Mouse (Mus musculus): ENCODE measurements around the gene Kcmf1. TPM values are rescaled to one million over a fixed set of nuclear protein-coding genes. Genes with fewer than 3 reads are reported as not detected.

Gene Kcmf1
- polyA plus RNA-seq, 1 experiment: 56.7 TPM

GRCm38 (mm10) chr6:72795444-72795843, 104.3 kb downstream of the Kcmf1 start:
- H3K27me3 ChIP-seq (ENCODE audit: control insufficient read depth, insufficient read depth, insufficient read length): no peaks in the 10 kb centered on the region
- H3K79me3 ChIP-seq (ENCODE audit: low read depth): no peaks in the 10 kb centered on the region
- TF ChIP-seq FOSL1 (IDR thresholded peaks at IDR 0.05; ENCODE audit: insufficient read depth, low read length, poor library complexity, severe bottlenecking): no peak
- no peak for TF ChIP-seq MYOG (IDR thresholded peaks at IDR 0.05; ENCODE audit: control insufficient read depth, extremely low read depth, insufficient read length)
- no peak for TF ChIP-seq USF1 (IDR thresholded peaks at IDR 0.05; ENCODE audit: low read depth)
- no peak for TF ChIP-seq MYOD1 (IDR thresholded peaks at IDR 0.05; ENCODE audit: control insufficient read depth, insufficient read length, low read depth)
- TF ChIP-seq CTCF (IDR thresholded peaks at IDR 0.05; ENCODE audit: control insufficient read depth, insufficient read depth, insufficient read length): no peak
- no peak for TF ChIP-seq CEBPB (IDR thresholded peaks at IDR 0.05; ENCODE audit: low read depth)
- TF ChIP-seq MAX (IDR thresholded peaks at IDR 0.05): no peak
- no peaks in the 10 kb centered on the region for H3K36me3 ChIP-seq (ENCODE audit: control insufficient read depth, insufficient read depth)
- H3K79me2 ChIP-seq (ENCODE audit: control insufficient read depth, insufficient read depth): no peaks in the 10 kb centered on the region
- H3K4me3 ChIP-seq (ENCODE audit: insufficient read depth, poor library complexity, severe bottlenecking): no peak overlapping the region
- no peak overlapping the region for H3ac ChIP-seq (ENCODE audit: control insufficient read depth, insufficient read length, low read depth)

DNA sequence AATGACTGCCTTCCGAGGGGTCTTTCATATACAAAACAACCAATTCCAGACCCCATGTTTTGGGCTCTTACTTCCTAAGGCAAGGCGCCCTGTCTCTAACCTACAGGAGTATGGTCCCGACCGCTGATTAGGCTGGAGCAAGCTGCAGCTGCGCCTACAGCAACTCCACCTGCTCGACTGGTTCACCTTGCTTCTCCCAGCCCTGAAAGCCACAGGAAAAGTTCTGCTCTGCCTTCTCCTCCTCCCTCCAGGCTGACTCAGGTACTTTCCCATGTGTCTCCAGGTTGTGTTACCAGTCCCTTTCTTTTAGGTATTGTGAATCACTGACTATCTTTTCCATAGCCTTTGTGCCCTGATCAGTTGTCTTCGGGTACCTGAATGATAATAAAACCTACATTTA, 104.9 kb downstream of the Kcmf1 start:
- H3K4me3 ChIP-seq (ENCODE audit: insufficient read depth, poor library complexity, severe bottlenecking): no peak overlapping the region
- H3K79me2 ChIP-seq (ENCODE audit: control insufficient read depth, insufficient read depth): no peaks in the 10 kb centered on the region
- H3K36me3 ChIP-seq (ENCODE audit: control insufficient read depth, insufficient read depth): no peaks in the 10 kb centered on the region
- no peak overlapping the region for H3ac ChIP-seq (ENCODE audit: control insufficient read depth, insufficient read length, low read depth)
- H3K27me3 ChIP-seq (ENCODE audit: control insufficient read depth, insufficient read depth, insufficient read length): no peaks in the 10 kb centered on the region
- no peaks in the 10 kb centered on the region for H3K79me3 ChIP-seq (ENCODE audit: low read depth)
- TF ChIP-seq CEBPB (IDR thresholded peaks at IDR 0.05; ENCODE audit: low read depth) (no peak), MYOG (IDR thresholded peaks at IDR 0.05; ENCODE audit: control insufficient read depth, extremely low read depth, insufficient read length) (no peak), USF1 (IDR thresholded peaks at IDR 0.05; ENCODE audit: low read depth) (no peak), MAX (IDR thresholded peaks at IDR 0.05) (no peak), CTCF (IDR thresholded peaks at IDR 0.05; ENCODE audit: control insufficient read depth, insufficient read depth, insufficient read length) (no peak), MYOD1 (IDR thresholded peaks at IDR 0.05; ENCODE audit: control insufficient read depth, insufficient read length, low read depth) (no peak), FOSL1 (IDR thresholded peaks at IDR 0.05; ENCODE audit: insufficient read depth, low read length, poor library complexity, severe bottlenecking) (no peak)

- Histone ChIP-seq H3K36me3 (ENCODE audit: control insufficient read depth, insufficient read depth) (no peaks in the 10 kb centered on the region), H3K27me3 (ENCODE audit: control insufficient read depth, insufficient read depth, insufficient read length) (no peaks in the 10 kb centered on the region), H3ac (ENCODE audit: control insufficient read depth, insufficient read length, low read depth) (no peak overlapping the region), H3K79me3 (ENCODE audit: low read depth) (no peaks in the 10 kb centered on the region), H3K4me3 (ENCODE audit: insufficient read depth, poor library complexity, severe bottlenecking) (no peak overlapping the region), H3K79me2 (ENCODE audit: control insufficient read depth, insufficient read depth) (no peaks in the 10 kb centered on the region)
- TF ChIP-seq CTCF (IDR thresholded peaks at IDR 0.05; ENCODE audit: control insufficient read depth, insufficient read depth, insufficient read length) (no peak), MYOG (IDR thresholded peaks at IDR 0.05; ENCODE audit: control insufficient read depth, extremely low read depth, insufficient read length) (no peak)
Measured at GRCm38 (mm10) chr6:72792641-72793040, 107.1 kb downstream of the Kcmf1 start.

Other genes with a start within 250 kb of the Kcmf1 start
- 18.3 TPM for gene Tcf7l1, start 110.7 kb downstream of the Kcmf1 start, polyA plus RNA-seq (2012; fragmentation: generic; extraction: Trizol)
- 3,526 TPM for gene Tmsb10, start 58.8 kb upstream of the Kcmf1 start, polyA plus RNA-seq (2012; fragmentation: generic; extraction: Trizol)